Mouse (Mus musculus): Measurements from ENCODE around the gene Lrfn1. TPM values are rescaled to one million over a fixed set of nuclear protein-coding genes. Genes with fewer than 3 reads are reported as not detected.

The Lrfn1 gene
- total RNA-seq (2021) = 1 to 10 TPM; 2.0 to 2.7 TPM

DNA sequence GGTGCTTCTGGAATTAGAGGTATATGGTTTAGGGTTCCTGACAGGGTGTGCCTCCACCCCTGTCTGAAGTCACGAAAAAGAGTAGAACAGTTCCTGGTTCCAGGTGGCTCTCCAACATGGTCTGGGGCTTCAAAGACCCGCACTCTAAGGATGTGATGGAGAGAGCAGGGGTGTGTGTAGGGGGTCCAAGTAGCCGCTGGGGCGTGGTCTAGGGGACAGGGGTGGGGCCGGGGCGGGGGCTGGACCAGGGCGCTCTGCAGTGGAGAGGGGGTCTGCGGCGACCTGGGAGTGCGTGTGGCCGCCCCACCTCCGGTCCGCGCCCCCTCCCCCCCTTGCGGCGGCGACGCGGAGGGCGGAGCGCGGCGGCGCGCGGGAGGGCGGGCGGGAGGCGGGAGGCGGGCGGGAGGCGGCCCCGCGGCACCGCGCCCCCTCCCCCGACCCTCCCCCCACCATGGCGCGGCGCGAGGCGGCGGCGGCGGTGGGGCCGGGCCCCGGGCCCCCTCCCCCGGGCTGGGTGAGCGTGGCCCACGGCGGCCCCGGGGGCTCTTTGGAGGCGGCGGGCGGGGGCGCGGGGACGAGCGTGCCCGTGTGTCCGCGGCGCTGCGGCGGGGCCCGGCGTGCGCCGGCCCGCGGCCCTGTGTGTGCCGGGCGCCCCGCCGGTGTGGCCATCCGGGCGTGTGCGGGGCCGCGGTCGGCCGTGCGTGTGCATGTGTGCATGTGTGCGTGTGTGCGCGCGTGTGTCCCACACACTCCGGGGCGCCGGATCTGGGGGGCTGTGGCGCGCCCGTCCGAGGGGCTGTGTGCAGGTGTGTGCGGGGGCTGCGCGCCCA, at the start of gene Lrfn1:
Gene Lrfn1 (plus strand): TSS at position 450 of the 830 bp plus-strand sequence.
- no peak for DNase-seq
- intact Hi-C loops (cut with DNase I) = no loop called here

- DNase-seq = peak; percentile 84 to 86
- intact Hi-C loops (cut with DNase I) = no loop called here
These were observed 40.8 kb upstream of the Lrfn1 start for GRCm38 (mm10) chr7:28410841-28411475.

DNA sequence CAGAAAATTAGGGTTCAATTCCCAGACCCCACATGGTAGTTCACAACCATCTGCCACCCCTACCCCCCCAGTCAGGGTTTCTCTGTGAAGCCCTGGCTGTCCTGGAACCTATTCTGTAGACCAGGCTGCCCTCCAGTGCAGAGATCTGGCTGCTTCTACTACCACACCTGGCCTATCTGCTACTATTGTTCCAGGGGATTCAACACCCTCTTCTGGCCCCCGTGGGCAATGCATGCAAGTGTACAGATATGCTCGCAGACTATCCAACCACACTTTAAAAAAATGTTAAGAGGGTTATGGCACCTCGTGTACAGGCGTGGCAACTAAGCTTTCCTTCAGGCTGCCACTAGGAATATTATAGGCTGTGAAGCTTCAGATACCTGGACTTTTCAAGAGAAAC, 39.0 kb upstream of the Lrfn1 start:
- DNase-seq = no peak
- intact Hi-C loops (cut with DNase I) = no loop called here

DNA sequence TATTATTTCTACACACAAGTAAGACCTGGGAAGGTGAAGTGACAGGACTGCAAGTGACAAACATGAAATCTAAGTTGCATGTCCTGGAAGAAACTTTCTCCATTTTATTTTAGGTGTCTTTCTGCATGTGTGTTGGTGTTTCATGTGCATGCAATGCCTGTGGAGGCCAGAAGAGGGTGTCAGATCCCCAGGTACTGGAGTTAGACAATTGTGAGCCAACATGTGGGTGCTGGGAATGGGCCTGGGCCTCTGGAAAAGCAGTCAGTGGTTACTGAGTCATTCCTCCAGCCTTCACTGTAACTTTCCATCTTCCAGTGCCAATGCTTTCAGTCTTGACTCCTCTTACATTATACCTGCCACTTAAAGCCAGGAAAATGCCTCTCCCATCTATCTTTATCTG, 34.4 kb upstream of the Lrfn1 start:
- intact Hi-C loops (cut with DNase I) = no loop called here
- DNase-seq = no peak

DNA sequence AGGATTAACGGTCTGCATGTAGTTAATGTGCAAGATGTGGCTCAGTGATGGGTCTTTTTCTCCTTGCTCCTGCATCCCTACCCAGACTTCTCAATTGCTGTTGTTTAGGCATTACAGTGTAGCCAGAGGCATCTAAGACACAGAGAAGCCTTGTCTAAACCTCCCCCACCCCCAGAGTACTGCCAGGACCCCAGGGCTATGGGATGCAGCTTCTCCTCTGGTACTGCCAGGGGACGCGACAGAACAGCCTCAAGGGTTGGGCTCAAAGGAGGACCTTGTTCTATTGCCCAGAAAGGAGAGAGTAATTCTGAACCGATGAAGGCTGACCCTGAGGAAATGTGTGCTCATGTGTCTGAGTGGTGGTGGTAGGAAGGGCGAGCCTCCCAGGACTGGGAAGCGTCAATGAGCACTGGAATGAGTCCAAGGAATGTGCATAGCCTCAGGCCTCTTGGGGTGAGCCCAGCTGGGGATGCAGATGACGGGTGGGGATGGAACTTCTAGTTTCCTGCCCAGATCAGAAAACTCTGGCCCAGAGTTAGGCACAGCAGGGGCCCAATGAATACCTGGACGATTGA, 33.6 kb upstream of the Lrfn1 start:
- DNase-seq = peak; percentile 81 to 88
- intact Hi-C loops (cut with DNase I) = no loop called here

- intact Hi-C loops (cut with DNase I) = no loop called here
- DNase-seq = peak; percentile 30 to 36
These were observed 32.4 kb upstream of the Lrfn1 start for GRCm38 (mm10) chr7:28419416-28419815.

GRCm38 (mm10) chr7:28423018-28423417, 28.8 kb upstream of the Lrfn1 start:
- no peak for DNase-seq

GRCm38 (mm10) chr7:28427738-28428137, 24.0 kb upstream of the Lrfn1 start:
- intact Hi-C loops (cut with DNase I) = no loop called here
- DNase-seq = peak; percentile 44 to 66

More at GRCm38 (mm10) chr7:28423018-28423417, 28.8 kb upstream of the Lrfn1 start:
- intact Hi-C loops (cut with DNase I) = no loop called here

DNA sequence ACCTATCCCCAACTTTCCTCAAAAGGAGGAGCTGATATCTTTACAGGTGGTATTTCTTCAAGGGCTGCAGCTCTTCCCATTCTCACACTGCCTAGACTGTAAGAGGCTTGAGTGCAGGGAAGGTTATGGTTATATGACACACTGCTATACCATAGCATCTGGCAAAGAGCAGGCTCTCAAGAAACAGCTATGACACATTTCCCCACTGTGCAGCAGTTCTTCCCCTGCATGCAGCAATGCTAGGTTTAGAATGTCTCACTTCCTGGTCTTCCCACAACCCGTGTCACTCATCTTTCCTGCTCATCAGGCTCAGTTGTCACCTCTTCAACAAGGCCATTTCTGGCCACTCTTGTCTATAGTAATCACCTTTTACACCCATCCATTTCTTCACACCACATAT, 21.3 kb upstream of the Lrfn1 start:
- DNase-seq = no peak
- intact Hi-C loops (cut with DNase I) = loop anchor here (10.0 kb wide), 1 partner anchor 554 kb away; the partner anchor contains the start of genes Eif3k and Map4k1

GRCm38 (mm10) chr7:28432252-28432651, 19.5 kb upstream of the Lrfn1 start:
- intact Hi-C loops (cut with DNase I) = loop anchor here (10.0 kb wide), 1 partner anchor 553 kb away; the partner anchor contains the start of genes Eif3k and Map4k1
- DNase-seq = no peak

- peak in 1 of 2 experiments; percentile 46 for DNase-seq
- intact Hi-C loops (cut with DNase I) = loop anchor here (10.0 kb wide), 1 partner anchor 549 kb away; the partner anchor contains the start of genes Eif3k and Map4k1
These were observed 16.0 kb upstream of the Lrfn1 start for GRCm38 (mm10) chr7:28435660-28436259.

GRCm38 (mm10) chr7:28436271-28436904, 15.4 kb upstream of the Lrfn1 start:
- intact Hi-C loops (cut with DNase I) = loop anchor here (10.0 kb wide), 1 partner anchor 548 kb away; the partner anchor contains the start of genes Eif3k and Map4k1
- DNase-seq = peak; percentile 100

DNA sequence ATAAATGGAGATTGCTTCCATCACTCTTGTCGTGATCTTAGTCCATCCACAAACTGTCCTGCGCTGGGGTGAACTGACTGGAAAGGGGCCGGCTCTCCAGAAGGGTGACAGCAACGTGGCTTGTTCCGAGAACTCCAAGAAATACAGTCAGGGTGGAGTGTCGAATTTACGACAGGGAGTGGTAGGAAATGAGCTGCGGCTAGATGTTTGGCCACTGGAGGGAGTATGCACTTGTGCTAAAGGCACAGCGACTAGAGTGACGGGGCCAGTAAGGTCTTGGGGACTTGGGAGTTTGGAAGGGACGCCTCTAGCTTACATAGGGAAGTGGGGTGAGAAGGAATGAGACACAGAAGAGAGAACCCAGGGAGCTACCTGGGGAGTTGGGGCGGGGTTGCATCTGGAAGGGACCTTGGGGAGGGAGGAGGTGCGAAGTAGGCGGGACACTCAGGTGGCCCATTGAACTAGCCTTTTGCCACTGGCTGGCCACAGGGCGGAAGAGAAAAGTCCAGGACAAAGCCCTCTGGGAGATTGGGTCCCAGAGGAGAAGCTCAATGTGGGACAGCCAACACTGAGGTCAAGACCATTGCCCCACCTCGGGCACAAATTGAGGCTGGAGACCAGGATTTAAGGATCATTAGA, 14.7 kb upstream of the Lrfn1 start, which contains the start of gene Gmfg:
Gene Gmfg (plus strand): TSS at position 516 of the 639 bp plus-strand sequence.
- intact Hi-C loops (cut with DNase I) = loop anchor here (10.0 kb wide), 1 partner anchor 548 kb away; the partner anchor contains the start of genes Eif3k and Map4k1
- peak; percentile 87 to 88 for DNase-seq

- DNase-seq = no peak
- intact Hi-C loops (cut with DNase I) = loop anchor here (10.0 kb wide), 1 partner anchor 547 kb away; the partner anchor contains the start of genes Eif3k and Map4k1
These were observed 13.8 kb upstream of the Lrfn1 start for GRCm38 (mm10) chr7:28437964-28438363.

DNA sequence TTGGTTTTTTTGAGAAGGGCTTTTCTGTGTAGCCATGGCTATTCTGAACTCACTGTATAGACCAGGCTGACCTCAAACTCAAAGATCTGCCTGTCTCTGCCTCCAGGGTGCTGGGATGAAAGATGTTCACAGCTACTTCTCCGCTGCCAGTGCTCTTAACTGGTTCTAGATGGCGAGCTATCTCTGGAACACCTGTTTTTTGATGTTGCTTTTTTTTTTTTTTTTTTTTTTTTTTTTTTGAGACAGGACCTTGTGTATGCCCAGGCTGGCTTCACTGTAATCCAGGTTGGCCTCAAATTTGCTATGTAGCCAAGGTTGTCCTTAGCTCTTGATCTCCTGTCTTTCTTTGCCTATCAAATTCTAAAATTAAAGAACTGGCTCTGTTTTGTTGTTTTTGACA, 13.0 kb upstream of the Lrfn1 start:
- intact Hi-C loops (cut with DNase I) = loop anchor here (10.0 kb wide), 1 partner anchor 546 kb away; the partner anchor contains the start of genes Eif3k and Map4k1
- no peak for DNase-seq

DNA sequence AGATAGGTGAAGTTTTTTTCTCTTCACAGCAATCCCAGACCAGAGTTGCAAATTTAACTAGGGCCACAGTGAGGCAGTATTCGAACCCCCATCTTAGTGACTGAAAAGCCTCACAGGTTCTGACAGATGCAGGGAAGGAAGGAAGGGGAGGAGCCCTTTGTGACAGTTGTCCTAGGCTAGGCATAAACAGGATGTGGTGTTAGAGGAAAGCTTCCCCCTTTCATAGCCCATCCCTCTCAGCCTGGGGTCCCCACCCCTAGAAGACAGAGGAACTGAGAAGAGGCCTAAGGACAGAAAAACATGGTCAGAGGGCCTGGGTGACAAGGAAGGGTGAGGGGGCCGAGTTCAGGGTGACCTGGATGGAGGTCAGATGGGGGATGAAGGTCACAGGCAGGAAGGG, 11.0 kb upstream of the Lrfn1 start:
- DNase-seq = peak; percentile 50 to 54

DNA sequence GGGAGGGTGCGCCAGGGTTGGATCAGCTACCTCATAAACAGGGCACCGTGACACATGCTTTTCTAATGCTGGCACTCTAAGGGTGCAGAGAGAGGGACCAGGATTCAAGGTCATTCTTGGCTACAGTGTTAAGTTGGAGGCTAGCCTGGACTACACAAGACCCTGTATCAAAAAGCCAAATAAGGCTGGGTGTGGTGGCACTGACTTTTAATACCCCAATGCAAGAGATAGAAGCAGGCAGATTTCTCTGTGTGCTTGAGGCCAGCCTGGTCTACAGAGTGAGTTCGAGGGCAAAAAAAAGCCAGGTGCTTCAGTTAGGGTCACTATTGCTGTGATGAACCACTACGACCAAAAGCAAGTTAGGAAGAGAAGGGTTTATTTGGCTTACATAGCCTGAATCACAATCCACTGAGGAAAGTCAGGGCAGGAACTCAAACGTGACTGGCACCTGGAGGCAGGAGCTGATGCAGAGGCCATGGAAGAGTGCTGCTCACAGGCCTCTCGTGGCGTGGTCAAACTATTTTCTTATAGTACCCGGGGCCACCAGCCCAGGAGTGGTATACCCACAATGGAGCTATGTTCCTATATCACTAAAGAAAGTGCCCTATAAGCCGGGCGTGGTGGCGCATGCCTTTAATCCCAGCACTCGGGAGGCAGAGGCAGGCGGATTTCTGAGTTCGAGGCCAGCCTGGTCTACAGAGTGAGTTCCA, 9.8 kb upstream of the Lrfn1 start:
- DNase-seq = no peak
- intact Hi-C loops (cut with DNase I) = loop anchor here (10.0 kb wide), 1 partner anchor 123 kb away; no protein-coding TSS in a partner anchor

More for the DNA sequence above, 11.0 kb upstream of the Lrfn1 start:
- intact Hi-C loops (cut with DNase I) = loop anchor here (10.0 kb wide), 1 partner anchor 124 kb away; no protein-coding TSS in a partner anchor

- DNase-seq = peak in 1 of 2 experiments; percentile 32
- intact Hi-C loops (cut with DNase I) = loop anchor here (10.0 kb wide), 1 partner anchor 122 kb away; no protein-coding TSS in a partner anchor
These were observed 9.1 kb upstream of the Lrfn1 start for GRCm38 (mm10) chr7:28442688-28443087.

All from heart, postnatal 10 days (tissue).